Mouse (Mus musculus) liver, embryonic 14.5 days (tissue): ENCODE measurements around the gene Armc9. TPM values are rescaled to one million over a fixed set of nuclear protein-coding genes. Genes with fewer than 3 reads are reported as not detected.

Experiments used
- ATAC-seq: fragments of 200-750 bp; cut with Nextera tagmentation; 2 replicates; pipeline ENCODE4 v1.8.0; 2017; ENCODE audit warnings: moderate number of reproducible peaks, mild to moderate bottlenecking, moderate library complexity; ENCODE audit not compliant: insufficient read depth
- DNase-seq, 3 experiments: peaks; one replicate each; pipeline ENCODE4 v3.0.0-alpha.2; 2012 to 2013; ENCODE audit warnings: low read depth in 3 of 3, low spot score in 3 of 3
- H3K27ac ChIP-seq: fragments of 300-500 bp; sonication (generic); 2 replicates; pipeline ENCODE4 v1.5.1; 2014; ENCODE audit warnings: moderate library complexity, mild to moderate bottlenecking, control low read depth, inconsistent platforms
- H3K27me3 ChIP-seq: fragments of 300-500 bp; sonication (generic); 2 replicates; pipeline ENCODE4 v1.6.1; 2014; ENCODE audit warnings: mild to moderate bottlenecking, low read length, moderate library complexity; ENCODE audit not compliant: control insufficient read depth, insufficient read depth
- H3K36me3 ChIP-seq: fragments of 300-500 bp; sonication (generic); replicated peaks from 2 replicates; pipeline ENCODE4 v1.6.1; 2014; ENCODE audit warnings: low read depth; ENCODE audit not compliant: control insufficient read depth, insufficient read depth
- H3K4me1 ChIP-seq, 2 experiments: fragments of 200-500 bp in 1 of 2; fragments of 300-500 bp in 1 of 2; sonication (generic) in 1 of 2; replicated peaks; 2 replicates each; pipeline ENCODE4 v1.6.1; 2012 to 2014; ENCODE audit warnings: antibody characterized with exemption in 1 of 2, inconsistent platforms in 1 of 2, low read length in 1 of 2; ENCODE audit not compliant: control insufficient read depth in 2 of 2, insufficient read depth in 2 of 2
- H3K4me2 ChIP-seq: fragments of 300-500 bp; sonication (generic); 2 replicates; pipeline ENCODE4 v1.6.1; 2014; ENCODE audit warnings: low read depth, mild to moderate bottlenecking, control low read depth, moderate library complexity
- H3K4me3 ChIP-seq, 2 experiments: fragments of 200-500 bp in 1 of 2; fragments of 300-500 bp in 1 of 2; sonication (generic) in 1 of 2; 2 replicates each; pipeline ENCODE4 v1.5.1; 2012 to 2014; ENCODE audit warnings: low read depth in 2 of 2, low read length in 2 of 2, mild to moderate bottlenecking in 2 of 2, control low read depth in 1 of 2, inconsistent platforms in 1 of 2, moderate library complexity in 1 of 2; ENCODE audit not compliant: insufficient read depth in 1 of 2
- H3K9ac ChIP-seq: fragments of 300-500 bp; sonication (generic); replicated peaks from 2 replicates; pipeline ENCODE4 v1.6.1; 2014; ENCODE audit warnings: mild to moderate bottlenecking, control low read depth, moderate library complexity
- H3K9me3 ChIP-seq: fragments of 300-500 bp; sonication (generic); 2 replicates; pipeline ENCODE4 v1.6.1; 2016; ENCODE audit warnings: low read length, mixed read lengths; ENCODE audit not compliant: control insufficient read depth
- CTCF ChIP-seq: IDR thresholded peaks from 2 replicates; pipeline ENCODE4 v1.5.1; 2016; ENCODE audit warnings: antibody characterized with exemption, low read depth, control low read depth
- EP300 ChIP-seq: IDR thresholded peaks from 2 replicates; pipeline ENCODE4 v1.6.1; 2016; ENCODE audit warnings: antibody characterized with exemption, low read depth
- WGBS: fragments of 180-500 bp; shearing (Covaris S2); extraction: QIAGEN DNeasy Blood & Tissue Kit; methylation state at CpG from one replicate; pipeline ENCODE4 v1.1.7; 2014; ENCODE audit not compliant: insufficient replicate concordance; 5-methylcytosine and 5-hydroxymethylcytosine counted together
- polyA plus RNA-seq, 2 experiments: library from polyadenylated mRNA; depleted of rRNA in 1 of 2; stranded (reverse) in 1 of 2; unstranded in 1 of 2; fragments of >200 nt; fragmentation: Nextera tagmentation in 1 of 2; extraction: Ambion mirVana in 1 of 2; gene quantifications; 2 replicates each; pipeline versions ENCODE4 v1.2.1 to v1.2.3; 2012 to 2014

Armc9 gene
- polyA plus RNA-seq, 2 experiments: 5.5 to 8.4 TPM

DNA sequence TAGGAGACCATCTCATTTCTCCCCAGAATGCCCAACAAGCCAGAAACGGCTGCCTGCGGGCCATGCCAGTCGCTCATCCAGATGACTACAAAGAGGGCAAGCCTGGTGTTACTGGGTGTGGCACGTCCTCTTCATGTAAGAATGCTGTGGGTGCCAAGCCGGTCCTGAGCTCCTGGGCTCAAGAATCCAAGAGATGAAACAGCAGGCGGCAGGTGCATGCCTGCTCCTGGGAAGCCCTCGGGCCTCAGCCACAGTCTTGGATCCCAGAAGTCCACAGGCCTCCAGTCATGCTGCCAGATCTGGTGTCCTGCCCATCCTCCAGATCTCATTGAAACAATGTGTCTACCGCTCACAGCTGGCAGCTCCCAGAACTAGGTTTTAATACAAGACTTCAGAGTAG, 102.6 kb downstream of the Armc9 start:
- DNase-seq (no peak), ATAC-seq (no peak)
- Histone ChIP-seq H3K36me3 (no peaks in the 10 kb centered on the region), H3K4me3 (no peak overlapping the region), H3K9ac (no peak overlapping the region), H3K4me1 (peaks cover 3 to 15% of the 10 kb centered on the region in 2 experiments; a peak in 3 of 4 replicates), H3K4me2 (no peak overlapping the region), H3K27me3 (no peaks in the 10 kb centered on the region), H3K27ac (no peak overlapping the region), H3K9me3 (no peaks in the 10 kb centered on the region)
- 78% methylated on average over 8 of the region's 8 CpGs for WGBS
- no peak for TF ChIP-seq EP300

DNA sequence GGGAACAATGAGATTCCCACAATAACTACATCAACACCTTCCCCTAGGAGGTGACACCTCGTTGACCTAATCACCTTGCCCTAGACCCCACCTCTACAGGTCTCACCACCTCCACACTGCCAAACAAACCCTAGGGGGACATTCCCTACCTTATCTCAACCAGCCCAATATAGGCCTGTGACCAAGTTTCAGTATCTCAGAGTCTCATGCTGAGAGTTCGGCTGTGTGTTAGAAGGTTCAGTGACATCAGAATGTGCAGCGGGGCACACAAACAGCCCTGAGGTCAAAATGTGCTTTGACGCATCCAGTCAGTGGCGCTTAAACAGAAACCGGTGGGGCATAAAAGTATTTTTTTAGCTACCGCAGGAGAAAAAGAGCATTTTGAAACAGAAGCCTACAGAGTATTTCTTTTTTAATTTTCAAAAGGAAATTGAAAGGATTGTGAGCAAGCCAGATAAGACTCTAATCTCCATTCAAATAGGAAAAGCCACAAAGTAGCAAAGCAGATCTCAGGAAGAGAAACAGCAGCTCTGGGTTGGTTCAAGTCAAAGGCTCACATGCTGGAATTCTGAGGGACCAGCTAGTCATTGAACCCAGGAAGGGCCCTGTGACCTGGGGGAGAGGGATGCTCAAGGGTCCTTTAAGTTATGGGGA, 103.7 kb downstream of the Armc9 start:
- Histone ChIP-seq H3K4me2 (no peak overlapping the region), H3K36me3 (no peaks in the 10 kb centered on the region), H3K9me3 (no peaks in the 10 kb centered on the region), H3K4me3 (no peak overlapping the region), H3K4me1 (peaks cover 5 to 21% of the 10 kb centered on the region in 2 experiments), H3K9ac (no peak overlapping the region), H3K27me3 (no peaks in the 10 kb centered on the region), H3K27ac (no peak overlapping the region)
- 24% methylated on average over 7 of the region's 7 CpGs for WGBS
- DNase-seq (no peak), ATAC-seq (peak; percentile 55; the same call in 1 of the 2 replicates)
- no peak for TF ChIP-seq EP300
- TF ChIP-seq CTCF: no peak

DNA sequence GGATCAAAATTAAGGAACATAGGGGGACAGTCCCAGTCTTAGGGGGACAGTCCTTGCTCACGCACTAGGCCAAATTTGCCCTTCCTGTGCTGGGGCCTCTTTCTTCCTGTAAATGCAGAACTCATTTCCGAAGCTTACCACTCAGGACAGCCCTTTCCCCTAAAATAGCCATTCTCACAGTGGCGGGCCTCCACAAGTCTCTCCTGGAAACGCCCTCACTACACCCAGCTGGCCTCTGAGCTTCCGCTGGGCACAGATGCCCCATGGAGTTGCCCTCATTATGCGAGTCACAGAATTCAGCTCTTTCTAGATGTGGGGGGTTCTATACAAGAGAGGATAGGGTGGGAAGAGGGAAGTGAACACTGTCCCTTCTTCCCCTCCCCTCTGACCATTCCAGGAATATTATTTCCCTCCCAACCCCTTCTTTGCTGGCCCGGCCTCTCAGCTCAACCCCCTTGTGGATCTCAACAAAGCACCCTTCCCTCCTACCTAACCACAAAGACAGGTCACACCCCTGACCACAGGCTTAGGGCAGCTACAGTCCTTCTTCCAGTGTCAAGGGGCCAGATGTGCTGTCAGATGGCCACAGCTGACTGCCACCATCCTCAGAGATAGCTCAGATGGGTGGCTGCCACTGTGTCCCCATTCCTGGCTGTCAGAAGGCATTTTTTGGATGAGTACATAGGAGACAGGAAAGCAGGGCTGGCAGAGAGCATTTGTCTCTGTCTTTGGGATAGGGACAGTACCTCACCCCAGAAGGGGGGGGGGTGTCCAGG, 109.2 kb downstream of the Armc9 start:
- H3K27ac ChIP-seq: no peak overlapping the region
- no peak overlapping the region for H3K9ac ChIP-seq
- no peaks in the 10 kb centered on the region for H3K36me3 ChIP-seq
- no peaks in the 10 kb centered on the region for H3K9me3 ChIP-seq
- TF ChIP-seq EP300 (no peak), CTCF (no peak)
- peaks cover 12 to 32% of the 10 kb centered on the region in 2 experiments for H3K4me1 ChIP-seq
- H3K27me3 ChIP-seq: no peaks in the 10 kb centered on the region
- peak overlapping the region; percentile 24; the same call in 1 of the 2 replicates for H3K4me2 ChIP-seq
- no peak overlapping the region for H3K4me3 ChIP-seq
- peak; percentile 57 for ATAC-seq
- 18% methylated on average over 7 of the region's 7 CpGs for WGBS
- no peak for DNase-seq

DNA sequence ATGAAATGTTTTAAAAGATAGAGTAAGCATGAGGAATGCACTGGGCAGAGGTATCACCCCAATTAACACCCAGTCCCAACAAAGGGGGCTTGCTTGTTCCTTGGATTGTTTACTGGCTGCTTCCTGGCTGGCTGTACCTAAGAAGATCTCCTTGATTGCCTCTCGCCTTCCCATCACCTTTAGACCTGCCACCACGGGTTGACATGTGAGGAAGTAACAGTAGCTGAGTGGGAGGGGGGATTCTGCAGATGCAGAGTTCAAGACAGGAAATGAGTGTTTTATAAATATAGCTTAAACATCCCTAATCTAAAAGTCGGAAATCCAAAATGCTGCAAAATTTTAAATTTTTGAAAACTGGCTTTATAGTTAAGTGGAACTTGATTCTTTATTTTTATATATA, 110.5 kb downstream of the Armc9 start:
- H3K9ac ChIP-seq: no peak overlapping the region
- ATAC-seq (no peak), DNase-seq (no peak)
- TF ChIP-seq EP300 (no peak), CTCF (no peak)
- H3K4me3 ChIP-seq: no peak overlapping the region
- H3K36me3 ChIP-seq: no peaks in the 10 kb centered on the region
- H3K4me1 ChIP-seq: peaks cover 13 to 34% of the 10 kb centered on the region in 2 experiments
- H3K9me3 ChIP-seq: no peaks in the 10 kb centered on the region
- H3K27ac ChIP-seq: no peak overlapping the region
- H3K4me2 ChIP-seq: no peak overlapping the region
- no peaks in the 10 kb centered on the region for H3K27me3 ChIP-seq
- 39% methylated on average over 3 of the region's 3 CpGs for WGBS

DNA sequence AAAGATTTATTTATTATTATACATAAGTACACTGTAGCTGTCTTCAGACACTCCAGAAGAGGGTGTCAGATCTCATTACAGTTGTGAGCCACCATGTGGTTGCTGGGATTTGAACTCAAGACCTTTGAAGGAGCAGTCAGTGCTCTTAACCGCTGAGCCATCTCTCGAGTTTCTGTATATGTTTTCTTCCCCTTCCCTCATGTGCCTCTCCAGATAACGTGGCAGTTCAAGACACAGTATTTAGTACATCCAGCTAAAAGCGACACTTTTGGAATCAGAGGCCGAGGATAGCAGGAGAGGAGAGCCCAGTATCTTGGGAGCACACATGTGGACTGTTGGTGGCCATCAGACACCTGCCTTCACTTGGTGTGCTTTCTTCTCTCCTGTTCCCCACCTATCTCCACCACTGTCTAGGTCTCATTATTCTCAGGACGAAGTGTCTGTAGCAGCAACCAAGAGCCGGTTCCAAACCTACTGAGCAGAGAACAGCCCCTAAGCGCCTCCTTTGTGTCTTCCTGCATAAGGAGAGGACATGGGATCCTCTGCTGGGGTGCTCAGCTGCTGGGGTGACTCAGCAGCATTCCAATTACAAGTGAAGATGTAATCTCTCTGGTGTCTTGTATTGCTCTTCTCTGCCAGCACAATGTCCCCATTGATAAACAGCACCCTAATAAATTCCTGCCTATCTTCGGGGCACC, 114.1 kb downstream of the Armc9 start:
- Histone ChIP-seq H3K36me3 (no peaks in the 10 kb centered on the region), H3K27ac (no peak overlapping the region; the same call in 1 of the 2 replicates), H3K4me2 (no peak overlapping the region), H3K9ac (no peak overlapping the region; the same call in 1 of the 2 replicates), H3K9me3 (no peaks in the 10 kb centered on the region), H3K4me3 (no peak overlapping the region), H3K27me3 (no peaks in the 10 kb centered on the region), H3K4me1 (peaks cover 9 to 24% of the 10 kb centered on the region in 2 experiments)
- WGBS: 29% methylated on average over 9 of the region's 9 CpGs
- DNase-seq (peak; percentile 45 to 57 (median 55)), ATAC-seq (peak; percentile 86)
- TF ChIP-seq EP300 (peak; percentile 40), CTCF (no peak)
